Mouse (Mus musculus) gastrocnemius, postnatal 25 days (tissue): ENCODE data around the gene Ppm1h. TPM values are rescaled to one million over a fixed set of nuclear protein-coding genes. Genes with fewer than 3 reads are reported as not detected.

Source experiments
- DNase-seq: peaks from one replicate; pipeline ENCODE4 v3.0.0; 2022
- total RNA-seq, 2 experiments: library from RNA; stranded (reverse); gene quantifications; 1 replicate in 1 of 2; 2 replicates in 1 of 2; pipeline ENCODE4 v1.2.3; 2021

Ppm1h gene
- total RNA-seq, 2 experiments from 2014 or later: 0.95 to 1.6 TPM

- DNase-seq: no peak
Observed at GRCm38 (mm10) chr10:122744970-122745369, 66.4 kb downstream of the Ppm1h start.

- no peak for DNase-seq
Observed at GRCm38 (mm10) chr10:122746211-122746610, 67.6 kb downstream of the Ppm1h start.

- no peak for DNase-seq
Observed at GRCm38 (mm10) chr10:122747151-122747925, 68.8 kb downstream of the Ppm1h start.

- no peak for DNase-seq
Observed at GRCm38 (mm10) chr10:122748361-122748951, 69.9 kb downstream of the Ppm1h start.

- DNase-seq: no peak
Observed at GRCm38 (mm10) chr10:122749071-122749470, 70.5 kb downstream of the Ppm1h start.

GRCm38 (mm10) chr10:122749876-122750275, 71.3 kb downstream of the Ppm1h start:
- DNase-seq: no peak

GRCm38 (mm10) chr10:122752950-122753923, 74.7 kb downstream of the Ppm1h start:
- DNase-seq: no peak

GRCm38 (mm10) chr10:122753924-122754307, 75.4 kb downstream of the Ppm1h start:
- no peak for DNase-seq

- no peak for DNase-seq
Observed at GRCm38 (mm10) chr10:122754967-122755366, 76.4 kb downstream of the Ppm1h start.

- no peak for DNase-seq
Observed at GRCm38 (mm10) chr10:122756879-122757530, 78.4 kb downstream of the Ppm1h start.

- DNase-seq: no peak
Observed at GRCm38 (mm10) chr10:122757727-122758126, 79.2 kb downstream of the Ppm1h start.

- no peak for DNase-seq
Observed at GRCm38 (mm10) chr10:122758346-122758745, 79.8 kb downstream of the Ppm1h start.

GRCm38 (mm10) chr10:122759729-122760128, 81.2 kb downstream of the Ppm1h start:
- no peak for DNase-seq

- no peak for DNase-seq
Observed at GRCm38 (mm10) chr10:122760469-122761307, 82.1 kb downstream of the Ppm1h start.

GRCm38 (mm10) chr10:122762772-122763511, 84.4 kb downstream of the Ppm1h start:
- DNase-seq: no peak

- no peak for DNase-seq
Observed at GRCm38 (mm10) chr10:122763596-122763995, 85.0 kb downstream of the Ppm1h start.

- no peak for DNase-seq
Observed at GRCm38 (mm10) chr10:122764653-122765052, 86.1 kb downstream of the Ppm1h start.

- DNase-seq: no peak
Observed at GRCm38 (mm10) chr10:122765521-122765920, 87.0 kb downstream of the Ppm1h start.

- no peak for DNase-seq
Observed at GRCm38 (mm10) chr10:122765992-122766391, 87.4 kb downstream of the Ppm1h start.

GRCm38 (mm10) chr10:122768204-122768892, 89.8 kb downstream of the Ppm1h start:
- no peak for DNase-seq
